Mouse (Mus musculus) ES-E14 (cell line): ENCODE results near the gene Btbd7.

Source experiments
- CHD2 ChIP-seq: IDR thresholded peaks from 2 replicates; pipeline ENCODE4 v1.6.1; 2014; ENCODE audit warnings: mild to moderate bottlenecking, low read depth, low read length, inconsistent platforms
- HCFC1 ChIP-seq: IDR thresholded peaks from 2 replicates; pipeline ENCODE4 v1.6.1; 2012; ENCODE audit warnings: low read length, inconsistent platforms, borderline replicate concordance; ENCODE audit not compliant: insufficient read depth
- MAFK ChIP-seq: IDR thresholded peaks from 2 replicates; pipeline ENCODE4 v1.6.1; 2014; ENCODE audit warnings: mild to moderate bottlenecking, low read depth, low read length, inconsistent platforms; ENCODE audit not compliant: insufficient read depth
- ZC3H11A ChIP-seq: IDR thresholded peaks from 2 replicates; pipeline ENCODE4 v1.6.1; 2012; ENCODE audit warnings: low read depth, mild to moderate bottlenecking, inconsistent platforms, low read length, borderline replicate concordance
- ZNF384 ChIP-seq: IDR thresholded peaks from 2 replicates; pipeline ENCODE4 v1.6.1; 2012; ENCODE audit warnings: low read depth, low read length, inconsistent platforms

- TF ChIP-seq HCFC1, result no peak
- no peak for TF ChIP-seq MAFK
- TF ChIP-seq CHD2, result no peak
- no peak for TF ChIP-seq ZNF384
- no peak for TF ChIP-seq ZC3H11A
Measured at GRCm38 (mm10) chr12:102743036-102743588, 135.2 kb downstream of the Btbd7 start.
